Mouse (Mus musculus) spleen, adult 12 weeks (tissue): ENCODE measurements around the gene Hint1.

Experiments
- DNase-seq: peaks from one replicate; pipeline ENCODE4 v3.0.0; 2022; ENCODE audit warnings: low spot score

Gene Hint1

DNA sequence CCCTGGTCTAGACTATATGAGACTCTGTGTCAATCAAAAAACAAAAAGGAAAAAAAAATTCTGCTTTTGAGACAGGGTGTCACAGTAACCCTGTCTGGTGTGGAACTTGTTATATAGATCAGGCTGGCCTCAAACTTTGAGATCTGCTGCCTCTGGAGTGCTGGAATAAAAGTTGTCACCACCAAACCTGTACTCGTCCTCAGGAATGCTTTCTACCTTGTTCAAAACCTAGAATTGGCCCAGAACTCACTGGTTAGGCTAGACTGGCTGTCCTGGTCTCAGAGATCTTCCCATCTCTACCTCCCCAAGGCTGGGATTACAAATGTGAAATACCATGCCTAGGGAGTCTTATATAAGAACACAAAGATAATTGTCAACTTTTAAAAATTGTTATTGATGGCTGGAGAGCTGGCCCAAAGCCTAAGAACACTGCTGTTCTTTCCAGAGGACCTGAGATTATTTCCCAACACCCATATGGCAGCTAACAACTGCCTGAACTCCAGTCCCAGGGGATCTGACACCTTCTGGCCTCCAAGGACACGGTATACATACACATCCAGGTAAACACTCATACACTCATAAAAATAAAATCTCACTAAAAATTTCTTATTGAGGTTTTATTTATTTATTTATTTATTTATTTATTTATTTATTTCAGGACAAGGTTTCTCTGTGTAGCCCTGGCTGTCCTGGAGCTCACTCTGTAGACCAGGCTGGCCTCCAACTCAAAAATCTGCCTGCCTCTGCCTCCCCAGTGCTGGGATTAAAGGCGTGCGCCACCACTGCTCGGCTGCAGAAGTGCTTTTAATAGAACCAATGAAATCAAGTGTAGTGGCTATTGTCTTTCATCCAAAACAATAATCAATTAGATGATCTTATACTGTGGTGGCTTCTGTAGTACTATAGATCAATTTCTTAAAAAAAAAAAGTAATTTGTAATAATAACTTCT is 4.4 kb upstream of the Hint1 start:
- DNase-seq: no peak

DNA sequence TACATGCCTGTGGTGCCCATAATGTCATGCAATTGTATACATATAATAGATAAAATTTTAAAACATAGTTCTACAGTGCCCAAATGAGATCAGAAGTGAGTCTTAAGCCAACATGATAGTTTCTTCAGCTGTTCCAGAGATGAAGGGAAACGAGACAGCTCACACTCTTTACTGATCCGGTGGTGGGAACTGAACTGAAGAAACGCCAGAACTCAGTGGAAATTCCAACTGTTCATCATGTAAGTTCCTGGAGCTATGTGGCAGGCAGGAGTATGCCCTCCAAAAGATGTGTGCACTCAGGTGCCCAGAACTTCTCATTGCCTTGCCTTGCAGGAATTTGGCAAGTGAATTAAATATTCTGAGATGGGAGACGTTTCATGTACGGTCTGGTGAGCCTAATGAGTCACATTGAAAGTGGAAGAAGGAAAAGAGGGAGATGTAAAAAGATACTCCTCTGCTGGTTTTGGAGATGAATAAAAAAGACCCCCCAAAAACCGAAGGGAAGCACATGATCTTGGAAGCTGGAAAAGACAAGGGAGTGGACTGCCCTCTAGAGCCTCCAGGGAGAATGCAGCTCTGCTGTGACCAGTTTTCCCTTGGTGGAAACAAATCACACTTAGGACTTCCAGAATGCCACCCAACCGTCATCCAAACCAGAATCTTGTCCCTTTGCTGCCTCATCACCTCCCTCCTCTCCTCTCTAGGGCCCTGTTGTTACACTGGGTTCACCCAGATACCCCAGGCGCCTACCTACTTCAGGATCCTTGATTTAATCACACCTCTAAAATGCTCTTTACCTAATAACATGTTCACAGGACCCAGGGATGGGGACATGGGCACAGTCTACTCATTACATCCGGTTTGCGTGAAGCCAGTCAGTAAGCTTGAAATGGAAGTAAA is 3.3 kb upstream of the Hint1 start:
- no peak for DNase-seq

DNA sequence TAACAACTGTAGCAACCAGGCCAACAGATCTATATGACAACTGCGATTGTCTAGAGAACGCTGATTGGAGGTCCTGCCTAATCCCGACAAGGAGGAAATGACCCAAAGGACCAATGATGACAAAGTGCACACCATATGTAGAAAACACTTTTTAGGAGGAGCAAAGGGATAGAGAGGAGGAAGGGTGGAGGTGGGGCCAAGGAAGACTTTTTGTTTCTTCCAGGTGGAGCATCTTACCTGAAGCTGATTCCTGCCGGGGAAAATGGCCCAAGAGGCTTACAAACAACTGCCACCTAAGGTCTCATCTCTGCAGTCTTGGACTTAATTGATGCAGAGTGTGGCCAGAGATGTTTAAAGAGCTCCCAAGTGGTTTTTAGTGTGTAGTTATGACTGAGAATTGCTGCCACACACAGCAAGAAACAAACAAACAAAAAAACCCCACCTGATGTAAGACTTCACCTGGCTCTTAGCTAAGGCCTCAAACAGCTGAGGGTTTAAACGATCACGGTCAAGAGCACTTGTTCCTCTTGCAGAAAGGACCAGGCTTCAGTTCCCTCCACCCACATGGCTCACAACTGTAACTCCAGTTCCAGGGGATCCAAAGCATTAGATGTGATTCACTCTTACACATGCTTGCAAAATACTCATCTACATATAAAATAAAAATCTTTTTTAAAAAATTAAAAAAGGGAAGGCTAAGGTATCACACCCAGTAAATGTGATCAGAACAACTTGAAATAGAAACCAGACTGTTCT is 675 bp upstream of the Hint1 start:
- no peak for DNase-seq

GRCm38 (mm10) chr11:54867049-54867385 is 834 bp downstream of the Hint1 start:
- no peak for DNase-seq

GRCm38 (mm10) chr11:54867903-54868434 is 1.8 kb downstream of the Hint1 start:
- no peak for DNase-seq

DNA sequence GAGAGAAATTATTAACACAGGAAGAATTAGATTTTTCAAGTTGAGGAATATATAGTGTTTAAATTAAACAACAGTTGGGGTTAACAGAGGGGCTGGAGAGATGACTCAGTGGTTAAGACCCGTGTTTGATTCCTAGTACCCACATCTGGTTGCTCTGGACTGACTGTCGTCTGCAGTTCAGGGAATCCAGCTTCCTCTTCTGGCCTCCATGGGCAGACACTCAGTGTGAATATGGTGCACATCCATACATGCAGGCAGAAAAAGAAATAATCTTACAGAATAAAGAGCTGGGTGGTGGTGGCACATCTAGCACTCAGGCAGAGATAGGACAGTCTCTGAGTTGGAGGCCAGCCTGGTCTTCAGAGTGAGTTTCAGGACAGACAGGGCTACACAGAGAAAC is 2.3 kb downstream of the Hint1 start:
- no peak for DNase-seq

DNA sequence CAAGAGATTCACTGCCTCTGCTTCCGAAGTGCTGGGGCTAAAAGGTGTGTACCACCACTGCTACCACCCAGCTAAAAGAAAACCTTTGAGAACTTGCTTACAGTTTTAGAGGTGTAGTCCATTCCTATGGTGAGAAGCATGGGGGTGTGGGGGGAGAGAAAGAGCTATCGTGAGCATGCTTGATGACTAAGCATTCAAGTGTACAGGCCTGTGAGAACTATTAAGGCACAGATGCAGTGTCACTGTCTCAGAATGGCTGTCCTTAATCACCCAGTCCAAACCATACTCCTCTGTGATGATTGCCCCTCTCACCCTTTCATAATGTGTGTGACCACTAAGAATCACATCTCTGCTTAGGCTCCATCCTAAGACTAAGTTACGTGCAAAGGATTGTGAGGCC is 3.1 kb downstream of the Hint1 start:
- DNase-seq: no peak

GRCm38 (mm10) chr11:54871831-54872537 is 5.8 kb downstream of the Hint1 start:
- no peak for DNase-seq

DNA sequence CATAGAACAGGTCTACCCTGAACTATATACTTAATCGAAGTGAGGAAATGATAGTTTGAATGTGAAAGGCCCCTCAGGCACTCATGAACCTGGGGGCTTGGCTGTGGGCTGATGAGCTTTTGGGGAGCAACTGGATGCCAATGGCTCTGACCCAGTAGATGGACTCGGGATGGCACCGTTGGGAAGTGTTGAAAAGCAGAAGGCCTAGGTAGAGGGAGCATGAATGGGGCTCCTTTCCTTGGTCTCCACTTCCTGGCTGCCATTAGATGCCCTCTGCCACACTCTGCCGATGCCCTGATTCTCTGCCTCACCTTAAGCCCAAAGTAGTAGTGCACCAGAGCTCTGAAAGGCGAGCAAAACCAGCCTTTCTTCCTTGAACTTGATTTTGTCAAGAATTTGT is 9.8 kb downstream of the Hint1 start:
- DNase-seq: no peak

- DNase-seq: no peak
Observed at GRCm38 (mm10) chr11:54878893-54879292, 12.7 kb downstream of the Hint1 start.

DNA sequence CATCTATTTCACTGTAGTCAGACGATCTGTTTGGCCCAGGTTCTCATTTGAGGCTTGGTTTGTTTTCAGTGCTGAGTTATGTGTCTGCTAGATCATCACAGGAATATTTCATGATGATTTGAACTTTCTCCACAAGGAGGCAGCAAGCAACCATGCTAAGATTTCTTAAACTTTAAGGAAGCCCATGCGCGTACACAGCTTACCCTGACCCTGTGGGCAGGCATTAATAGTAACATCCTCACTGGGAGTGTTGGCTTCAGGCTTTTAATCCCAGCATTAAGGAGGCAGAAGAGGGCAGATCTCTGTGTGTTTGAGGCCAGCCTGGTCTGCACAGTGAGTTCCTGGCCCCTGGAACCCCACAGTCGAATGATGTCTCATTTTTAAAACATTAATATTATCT is 13.3 kb downstream of the Hint1 start:
- DNase-seq: no peak

DNA sequence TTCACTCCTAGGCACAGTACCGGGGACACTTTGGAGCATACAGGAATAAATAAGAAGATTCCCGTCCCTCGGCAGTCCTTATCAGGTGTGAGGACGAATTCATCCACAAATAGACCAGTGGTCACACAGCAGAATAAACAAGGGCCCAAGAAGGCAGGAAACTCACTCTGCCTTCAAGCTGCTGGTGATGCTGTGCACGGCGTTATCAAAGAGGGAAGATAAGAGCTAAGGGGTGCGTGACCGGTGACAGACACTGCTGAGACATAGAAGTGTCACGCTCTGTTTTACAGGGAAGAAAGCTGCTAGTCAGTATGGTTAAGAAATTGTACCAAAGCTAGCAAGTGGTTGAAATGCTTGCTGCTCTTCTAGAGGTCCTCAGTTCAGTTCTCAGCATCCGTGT is 13.7 kb downstream of the Hint1 start:
- no peak for DNase-seq

- DNase-seq: no peak
Observed at GRCm38 (mm10) chr11:54881051-54881474, 14.9 kb downstream of the Hint1 start.

GRCm38 (mm10) chr11:54882671-54883070 is 16.5 kb downstream of the Hint1 start:
- no peak for DNase-seq

DNA sequence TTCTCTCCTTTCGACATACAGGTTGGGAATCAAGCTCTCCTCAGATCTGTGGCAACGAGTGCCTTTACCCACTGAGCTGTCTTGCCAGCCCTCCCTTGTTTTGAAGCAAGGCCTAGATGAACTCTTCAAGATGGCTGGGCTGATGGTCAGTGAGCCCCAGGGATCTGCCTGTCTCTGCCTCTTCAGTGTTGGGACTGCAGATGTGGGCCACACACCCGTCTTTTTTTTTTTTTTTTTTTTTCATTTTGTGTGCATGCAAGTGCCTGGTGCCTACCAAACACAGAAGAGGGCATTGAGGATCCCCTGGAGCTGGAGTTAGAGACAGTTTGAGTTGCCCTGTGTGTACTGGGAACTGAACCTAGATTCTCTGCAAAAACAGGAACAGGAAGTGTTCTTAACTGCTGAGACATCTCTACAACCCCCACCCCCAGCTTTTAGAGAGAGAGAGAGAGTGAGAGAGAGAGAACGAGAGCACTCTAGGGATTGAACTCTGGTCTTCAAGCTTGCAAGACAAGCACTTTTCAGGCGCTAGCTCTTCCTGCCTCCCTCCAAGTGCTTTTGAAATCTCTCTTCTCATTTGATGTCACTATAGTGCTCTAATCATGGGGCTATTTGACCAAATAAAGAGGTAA is 18.1 kb downstream of the Hint1 start:
- no peak for DNase-seq

DNA sequence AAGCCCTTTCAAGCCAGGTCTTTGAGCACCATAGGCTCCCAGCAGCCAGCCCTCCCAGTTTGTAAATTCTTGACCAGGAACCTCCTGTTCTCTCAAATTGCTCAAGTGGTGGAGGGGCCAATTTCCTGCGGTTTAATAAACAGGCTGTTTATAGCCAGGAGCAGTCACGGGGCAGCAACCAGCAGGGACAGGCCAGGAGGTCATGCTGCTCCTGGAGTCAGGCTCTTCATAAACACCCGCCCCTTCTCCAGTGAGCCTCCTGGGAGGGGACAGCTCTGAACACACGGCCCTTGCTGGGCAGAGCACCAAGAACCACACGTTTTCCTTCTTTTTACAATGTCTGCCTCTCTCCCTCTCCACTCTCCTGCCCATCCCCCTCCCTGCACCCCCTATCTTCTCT is 18.8 kb downstream of the Hint1 start:
- DNase-seq: no peak

DNA sequence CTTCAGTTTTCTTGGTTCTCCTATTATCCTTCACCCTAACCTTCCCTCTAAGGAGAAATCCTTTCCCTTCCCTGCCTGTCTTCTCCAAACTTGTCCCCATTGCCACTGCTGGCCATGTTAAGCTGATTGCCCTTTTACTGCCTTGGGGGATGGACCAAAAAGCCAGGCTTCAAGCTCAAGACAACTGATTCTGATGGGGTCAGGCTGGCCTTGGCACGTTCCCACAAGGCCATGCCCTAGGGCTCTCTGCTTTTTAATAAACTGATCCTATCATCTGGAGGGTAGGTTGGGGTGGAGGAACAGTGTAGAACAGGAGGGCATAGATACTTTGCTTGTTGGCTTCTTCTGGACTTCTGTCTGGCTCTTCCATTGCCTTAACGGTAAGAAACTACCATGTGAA is 19.2 kb downstream of the Hint1 start:
- no peak for DNase-seq

- no peak for DNase-seq
Observed at GRCm38 (mm10) chr11:54887927-54888326, 21.7 kb downstream of the Hint1 start.

GRCm38 (mm10) chr11:54891341-54891740 is 25.2 kb downstream of the Hint1 start:
- no peak for DNase-seq

GRCm38 (mm10) chr11:54892091-54892490 is 25.9 kb downstream of the Hint1 start:
- no peak for DNase-seq

GRCm38 (mm10) chr11:54894589-54894988 is 28.4 kb downstream of the Hint1 start:
- DNase-seq: no peak
